Mouse (Mus musculus) c-Kit-negative CD71-positive TER-119-positive erythroid progenitor cells, embryonic 14.5 days (primary cell): ENCODE data around the gene Paqr6.

Experiments used
- DNase-seq: peaks from one replicate; pipeline ENCODE4 v3.0.0-alpha.2; 2013; ENCODE audit warnings: low read depth, low spot score

The Paqr6 gene

GRCm38 (mm10) chr3:88364337-88364736, at the start of gene Paqr6:
TSS of gene Paqr6 (plus strand) at chr3:88364584.
- DNase-seq: peak; percentile 80

DNA sequence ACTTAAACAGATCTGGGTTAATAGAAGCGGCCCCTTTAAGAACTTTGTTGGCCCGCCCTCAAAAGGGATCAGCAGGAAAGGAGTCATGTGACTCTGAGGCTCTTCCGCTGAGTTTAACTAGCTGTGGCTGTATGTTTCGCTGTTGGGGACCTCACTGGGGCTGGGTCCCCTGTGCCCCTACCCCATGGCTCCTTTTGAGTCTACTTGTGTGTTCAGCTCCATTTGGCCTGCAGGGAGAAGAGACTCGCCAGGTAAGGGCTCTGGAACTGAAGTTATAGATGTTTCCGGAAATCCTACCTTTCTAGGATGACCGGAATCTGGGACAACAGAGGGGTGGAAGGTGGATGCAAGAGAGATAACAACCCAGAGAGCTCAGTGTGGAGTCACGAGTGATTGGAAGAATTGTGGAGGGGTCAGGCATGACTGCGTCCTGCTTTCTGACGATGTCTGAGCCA, 39.4 kb upstream of the Paqr6 start, which contains the start of gene Glmp:
Glmp (plus strand) TSS at position 73 of the 455 bp plus-strand sequence.
- no peak for DNase-seq

DNA sequence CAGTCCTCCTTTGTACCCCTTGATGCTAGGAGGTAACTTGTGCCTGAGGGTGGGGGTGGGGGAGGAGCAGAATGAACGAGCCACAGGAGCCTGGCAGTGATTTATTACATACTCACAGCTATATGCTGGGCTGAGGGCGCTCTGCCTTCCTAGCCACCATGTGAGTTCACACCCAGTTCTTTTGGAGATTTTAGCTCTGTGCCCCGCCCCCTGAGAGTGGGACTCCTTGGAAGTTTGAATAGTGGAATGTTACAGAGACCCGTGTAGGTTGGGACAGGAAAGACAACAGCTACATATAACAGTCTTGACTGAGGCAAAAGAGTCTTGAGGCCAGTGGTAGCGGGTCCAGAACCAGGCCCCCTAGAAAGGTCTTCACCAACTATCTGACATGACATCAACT, 35.4 kb upstream of the Paqr6 start:
- DNase-seq: no peak

GRCm38 (mm10) chr3:88331282-88331681, 33.1 kb upstream of the Paqr6 start:
- peak; percentile 64 for DNase-seq

GRCm38 (mm10) chr3:88334029-88334658, 30.2 kb upstream of the Paqr6 start:
- DNase-seq: no peak

GRCm38 (mm10) chr3:88334902-88335435, 29.4 kb upstream of the Paqr6 start:
- DNase-seq: no peak

DNA sequence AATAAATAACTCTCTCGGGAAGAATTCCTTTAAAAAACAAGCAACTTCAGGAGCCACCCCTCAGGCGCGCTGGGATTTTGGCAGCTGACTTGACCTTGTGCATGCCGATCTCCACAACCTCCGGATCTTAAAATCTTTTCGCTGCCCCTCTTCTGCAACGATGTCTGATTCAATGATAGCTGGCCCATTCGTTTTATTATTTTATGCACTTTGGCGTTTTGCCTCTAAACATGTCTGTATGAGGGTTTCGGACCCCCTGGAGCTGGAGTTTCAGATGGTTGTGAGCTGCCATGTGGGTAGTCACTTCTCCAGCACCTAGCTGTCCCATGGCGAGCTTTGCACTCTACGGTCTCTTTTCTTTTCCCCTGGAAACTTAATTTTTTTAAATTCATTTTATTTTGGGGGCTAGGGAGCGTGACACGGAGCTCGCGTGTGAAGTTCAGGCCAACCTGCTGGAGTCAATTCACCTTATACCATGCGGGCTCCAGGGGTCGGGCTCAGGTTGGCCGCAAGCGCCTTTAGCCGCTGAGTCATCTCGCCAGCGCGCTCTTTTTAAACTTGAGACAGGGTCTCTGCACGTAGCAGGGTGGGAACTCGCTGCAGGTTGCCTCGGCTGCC, 28.8 kb upstream of the Paqr6 start:
- DNase-seq: no peak

- DNase-seq: peak; percentile 94
These were observed 28.0 kb upstream of the Paqr6 start, which contains the start of the genes Tmem79 and Smg5 for GRCm38 (mm10) chr3:88336058-88337013. TSS of gene Tmem79 (minus strand) at chr3:88336148. TSS of gene Smg5 (plus strand) at chr3:88336260.

DNA sequence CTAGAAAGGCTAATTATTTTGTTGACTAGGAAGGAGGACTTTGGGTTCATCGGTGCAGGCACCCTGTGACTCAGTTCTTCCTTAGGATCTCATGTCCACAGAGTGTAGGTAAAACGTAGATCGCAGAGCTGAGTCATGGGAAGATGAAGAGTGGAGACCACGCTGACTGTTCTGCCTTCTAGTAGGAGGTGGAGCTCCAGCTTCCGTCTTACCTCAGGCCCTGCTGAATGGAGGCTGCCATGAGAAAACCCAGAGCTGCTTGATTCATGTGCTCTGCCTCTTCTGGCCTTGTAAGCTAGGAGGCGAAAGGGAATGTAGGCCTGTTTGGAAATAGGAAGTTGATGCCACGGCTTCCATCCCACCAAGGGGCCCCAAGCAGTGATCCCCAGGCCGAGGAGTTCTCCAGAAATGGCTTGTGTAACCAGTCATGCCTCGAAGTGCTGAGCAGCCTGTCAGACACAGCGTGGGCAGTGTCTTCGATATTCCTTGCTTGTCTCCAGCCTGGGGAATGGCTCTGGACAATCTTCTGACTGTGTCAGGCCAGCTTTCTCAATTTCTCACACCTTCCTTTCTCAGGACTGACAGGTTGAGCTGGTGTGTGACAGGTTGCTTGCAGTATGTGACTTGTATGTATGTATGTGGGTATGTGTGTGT, 26.9 kb upstream of the Paqr6 start:
- peak; percentile 53 for DNase-seq

GRCm38 (mm10) chr3:88338316-88338715, 26.1 kb upstream of the Paqr6 start:
- peak; percentile 66 for DNase-seq

GRCm38 (mm10) chr3:88339006-88339405, 25.4 kb upstream of the Paqr6 start:
- DNase-seq: no peak

- no peak for DNase-seq
These were observed 13.7 kb upstream of the Paqr6 start for GRCm38 (mm10) chr3:88350732-88351131.

DNA sequence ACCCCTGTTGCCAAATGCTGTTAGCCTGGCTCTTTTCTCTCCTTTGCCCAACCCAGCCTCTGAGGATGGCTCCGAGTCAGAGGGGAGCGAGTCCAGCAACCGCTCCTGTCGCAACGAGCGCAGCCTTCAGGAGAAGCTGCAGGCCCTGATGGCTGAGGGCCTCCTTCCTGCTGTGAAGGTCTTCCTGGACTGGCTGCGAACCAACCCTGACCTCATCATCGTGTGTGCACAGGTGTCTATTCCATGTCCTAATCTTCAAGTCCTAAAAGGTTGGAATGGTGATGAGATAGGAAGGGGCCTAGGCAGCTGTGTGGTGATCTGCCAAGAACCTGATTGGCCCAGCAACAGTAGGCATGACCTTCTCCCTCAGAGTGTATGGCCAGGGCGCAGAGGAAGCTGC, 11.5 kb upstream of the Paqr6 start:
- no peak for DNase-seq

- no peak for DNase-seq
These were observed 9.8 kb upstream of the Paqr6 start for GRCm38 (mm10) chr3:88354396-88355165.

GRCm38 (mm10) chr3:88359584-88359983, 4.8 kb upstream of the Paqr6 start:
- no peak for DNase-seq

- DNase-seq: no peak
These were observed 4.4 kb upstream of the Paqr6 start for GRCm38 (mm10) chr3:88359989-88360388.

GRCm38 (mm10) chr3:88361096-88361495, 3.3 kb upstream of the Paqr6 start:
- DNase-seq: no peak

- DNase-seq: no peak
These were observed 2.6 kb upstream of the Paqr6 start for GRCm38 (mm10) chr3:88361612-88362313.

DNA sequence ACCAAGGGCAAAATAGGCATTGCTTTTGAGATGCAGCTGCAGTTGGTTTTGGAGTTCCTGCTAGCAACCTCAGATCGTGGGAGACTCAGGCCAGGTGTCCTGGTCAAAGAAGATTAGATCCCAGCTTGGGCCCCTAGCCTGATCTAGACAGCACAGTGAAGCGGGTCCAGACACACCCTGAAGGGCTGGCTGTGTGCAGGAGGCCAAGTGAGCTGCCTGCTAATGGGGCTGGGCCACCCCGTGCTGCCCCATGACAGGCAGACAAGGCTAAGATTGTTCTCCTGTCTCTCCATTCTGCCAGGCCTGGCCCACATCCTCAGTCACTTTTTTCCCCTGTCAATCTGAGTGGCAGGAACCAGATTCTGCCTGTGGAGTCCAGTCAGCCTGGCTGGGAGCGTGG, 684 bp upstream of the Paqr6 start:
- DNase-seq: peak; percentile 52
